8 mouse cellular contexts compared by ENCODE assay signal in the genomic region with DNA sequence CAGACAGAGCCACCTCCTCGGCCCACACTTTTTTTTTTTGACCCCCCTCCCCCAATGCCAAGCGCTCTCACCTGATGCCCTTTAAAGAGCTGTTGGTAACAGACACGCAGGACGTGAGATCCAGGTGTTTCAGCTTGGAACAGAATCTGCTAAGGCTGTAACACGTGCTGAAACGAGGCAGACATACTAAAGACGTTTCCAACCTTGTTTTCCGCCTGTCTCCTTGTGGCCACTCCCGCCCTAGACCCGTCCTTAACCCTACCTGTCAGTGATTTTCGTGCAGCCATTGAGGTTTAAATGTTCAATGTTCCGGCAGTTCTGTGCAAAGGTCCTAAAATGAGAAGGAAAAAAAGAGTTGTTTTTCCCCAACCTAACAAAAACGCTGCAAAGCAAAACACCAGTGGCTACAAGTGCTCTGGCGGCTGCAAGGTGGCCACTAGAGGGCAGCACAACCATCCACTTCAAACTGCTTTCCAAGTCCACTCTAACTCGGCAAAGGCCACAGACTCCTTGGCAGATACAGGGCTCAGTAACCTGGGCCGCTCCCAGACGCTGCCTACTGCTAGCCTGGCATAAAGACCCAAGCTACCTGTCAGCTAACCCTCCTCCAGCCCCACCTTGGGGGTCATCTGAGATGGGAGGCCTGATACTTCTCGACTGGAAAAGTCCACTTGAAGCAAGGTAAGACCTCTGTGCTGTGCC. TPM values are rescaled to one million over a fixed set of nuclear protein-coding genes. Genes with fewer than 3 reads are reported as not detected.
DNase-seq lines count a peak whose midpoint lies in the region; ATAC-seq and TF ChIP-seq lines count a peak whose summit lies in the region.

No protein-coding gene starts in this region.

- peaks cover 15% of the 10 kb centered on the region for H3K4me1 ChIP-seq in erythroblast, embryonic 14.5 days (ENCODE audit: control insufficient read depth)
- H3K4me1 ChIP-seq in heart, embryonic 12.5 days (replicated peaks) = no peaks in the 10 kb centered on the region
- H3K4me1 ChIP-seq in kidney, embryonic 16.5 days (ENCODE audit: insufficient read depth, low read length) = no peaks in the 10 kb centered on the region; the same call in 1 of the 2 replicates
- H3K4me1 ChIP-seq in liver, embryonic 11.5 days (replicated peaks; ENCODE audit: control insufficient read depth, insufficient read depth, low read length) = no peaks in the 10 kb centered on the region
- H3K4me1 ChIP-seq in stomach, embryonic 14.5 days (ENCODE audit: control insufficient read depth, insufficient read depth, low read length) = no peaks in the 10 kb centered on the region

- H3K79me3 ChIP-seq in C2C12 (ENCODE audit: low read depth) = no peaks in the 10 kb centered on the region

- 29% methylated on average over 18 of the region's 18 CpGs for WGBS in heart, embryonic 12.5 days
- WGBS in kidney, embryonic 16.5 days = 16% methylated on average over 18 of the region's 18 CpGs
- 24% methylated on average over 18 of the region's 18 CpGs for WGBS in liver, embryonic 11.5 days
- 24% methylated on average over 18 of the region's 18 CpGs for WGBS in stomach, embryonic 14.5 days

- H3K9ac ChIP-seq in heart, embryonic 12.5 days = peak overlapping the region; percentile 36; the same call in 1 of the 2 replicates
- H3K9ac ChIP-seq in kidney, embryonic 16.5 days (replicated peaks; ENCODE audit: low read length) = peak overlapping the region; percentile 55
- 0 out of 2 replicates have a peak overlapping the region, but pooled peaks have one; percentile 13 for H3K9ac ChIP-seq in liver, embryonic 11.5 days (ENCODE audit: low read depth, low read length)
- no peak overlapping the region for H3K9ac ChIP-seq in stomach, embryonic 14.5 days (replicated peaks; ENCODE audit: low read depth, low read length)

- peak; percentile 77 for ATAC-seq in heart, embryonic 12.5 days (ENCODE audit: insufficient number of reproducible peaks, low FRiP score)
- peak; percentile 83 for ATAC-seq in kidney, embryonic 16.5 days (ENCODE audit: low FRiP score, low TSS enrichment)
- ATAC-seq in liver, embryonic 11.5 days (replicated peaks; ENCODE audit: low FRiP score) = peak; percentile 77
- peak; percentile 73; the same call in 1 of the 2 replicates for ATAC-seq in stomach, embryonic 14.5 days (ENCODE audit: insufficient number of reproducible peaks, insufficient read depth, low FRiP score, low read depth)

- peak; percentile 95 for DNase-seq in brain, embryonic 14.5 days (ENCODE audit: low read depth)
- peak; percentile 77 for DNase-seq in liver, embryonic 11.5 days (ENCODE audit: low spot score)
- peak; percentile 72 to 76 for DNase-seq in natural killer cell, adult 2 months (ENCODE audit: low spot score in 2 of 2)

- H3K27ac ChIP-seq in heart, embryonic 12.5 days (ENCODE audit: poor library complexity, severe bottlenecking) = no peak overlapping the region
- H3K27ac ChIP-seq in kidney, embryonic 16.5 days (ENCODE audit: low read length) = no peak overlapping the region
- H3K27ac ChIP-seq in liver, embryonic 11.5 days (ENCODE audit: low read depth, low read length) = no peak overlapping the region
- no peak overlapping the region for H3K27ac ChIP-seq in stomach, embryonic 14.5 days (ENCODE audit: low read length)

- H3ac ChIP-seq in C2C12 (ENCODE audit: control insufficient read depth, insufficient read length, low read depth) = peak overlapping the region; percentile 12

- no peaks in the 10 kb centered on the region for H3K79me2 ChIP-seq in C2C12 (ENCODE audit: control insufficient read depth, insufficient read depth)

- no peak overlapping the region for H3K4me3 ChIP-seq in C2C12 (ENCODE audit: insufficient read depth, poor library complexity, severe bottlenecking)
- peak overlapping the region; percentile 44 for H3K4me3 ChIP-seq in erythroblast, embryonic 14.5 days (replicated peaks)
- H3K4me3 ChIP-seq in heart, embryonic 12.5 days = 0 out of 2 replicates have a peak overlapping the region, but pooled peaks have one; percentile 18
- H3K4me3 ChIP-seq in kidney, embryonic 16.5 days (ENCODE audit: low read length) = peak overlapping the region; percentile 33
- peak overlapping the region; percentile 27 for H3K4me3 ChIP-seq in liver, embryonic 11.5 days (ENCODE audit: low read depth, low read length)
- H3K4me3 ChIP-seq in stomach, embryonic 14.5 days (ENCODE audit: low read depth, low read length) = 0 out of 2 replicates have a peak overlapping the region, but pooled peaks have one; percentile 8

- peaks cover 4% of the 10 kb centered on the region for H3K36me3 ChIP-seq in C2C12 (ENCODE audit: control insufficient read depth, insufficient read depth)
- H3K36me3 ChIP-seq in erythroblast, embryonic 14.5 days (ENCODE audit: control insufficient read depth) = no peaks in the 10 kb centered on the region
- no peaks in the 10 kb centered on the region for H3K36me3 ChIP-seq in heart, embryonic 12.5 days
- H3K36me3 ChIP-seq in kidney, embryonic 16.5 days (ENCODE audit: insufficient read depth, low read length) = no peaks in the 10 kb centered on the region
- no peaks in the 10 kb centered on the region for H3K36me3 ChIP-seq in liver, embryonic 11.5 days (ENCODE audit: control insufficient read depth, insufficient read depth, low read length)
- no peaks in the 10 kb centered on the region for H3K36me3 ChIP-seq in stomach, embryonic 14.5 days (ENCODE audit: control insufficient read depth, insufficient read depth, low read length)

- H3K9me3 ChIP-seq in erythroblast, embryonic 14.5 days (ENCODE audit: control insufficient read depth, low read length) = peaks cover 6% of the 10 kb centered on the region
- H3K9me3 ChIP-seq in heart, embryonic 12.5 days (replicated peaks) = no peaks in the 10 kb centered on the region
- H3K9me3 ChIP-seq in kidney, embryonic 16.5 days (ENCODE audit: low read length) = no peaks in the 10 kb centered on the region
- H3K9me3 ChIP-seq in liver, embryonic 11.5 days (ENCODE audit: control insufficient read depth, low read length) = no peaks in the 10 kb centered on the region
- H3K9me3 ChIP-seq in stomach, embryonic 14.5 days (ENCODE audit: control insufficient read depth, low read depth, low read length) = no peaks in the 10 kb centered on the region

- TF ChIP-seq CTCF in C2C12 (IDR thresholded peaks at IDR 0.05; ENCODE audit: control insufficient read depth, insufficient read depth, insufficient read length) = peak; percentile 89
- TF ChIP-seq CTCF in brain, embryonic 14.5 days (IDR thresholded peaks at IDR 0.05; ENCODE audit: borderline replicate concordance, extremely low read depth, insufficient read depth, insufficient read length) = peak; percentile 93

- peak overlapping the region; percentile 66 for H3K4me2 ChIP-seq in heart, embryonic 12.5 days
- peak overlapping the region; percentile 55 for H3K4me2 ChIP-seq in kidney, embryonic 16.5 days (replicated peaks; ENCODE audit: low read depth, low read length)
- H3K4me2 ChIP-seq in liver, embryonic 11.5 days = peak overlapping the region; percentile 56
- peak overlapping the region; percentile 39 for H3K4me2 ChIP-seq in stomach, embryonic 14.5 days (replicated peaks; ENCODE audit: low read depth, low read length)

- no peaks in the 10 kb centered on the region for H3K27me3 ChIP-seq in C2C12 (ENCODE audit: control insufficient read depth, insufficient read depth, insufficient read length)
- no peaks in the 10 kb centered on the region for H3K27me3 ChIP-seq in erythroblast, embryonic 14.5 days (ENCODE audit: control insufficient read depth)
- peaks cover 7% of the 10 kb centered on the region for H3K27me3 ChIP-seq in heart, embryonic 12.5 days (replicated peaks)
- H3K27me3 ChIP-seq in kidney, embryonic 16.5 days (ENCODE audit: insufficient read depth, low read length) = no peaks in the 10 kb centered on the region
- H3K27me3 ChIP-seq in liver, embryonic 11.5 days (replicated peaks; ENCODE audit: control insufficient read depth, insufficient read depth, low read length) = 0 out of 2 replicates have a peak, but pooled peaks cover 3% of the 10 kb centered on the region
- H3K27me3 ChIP-seq in stomach, embryonic 14.5 days (ENCODE audit: control insufficient read depth, insufficient read depth, low read length) = no peaks in the 10 kb centered on the region

- TF ChIP-seq POLR2A in brain, embryonic 14.5 days (IDR thresholded peaks at IDR 0.05; ENCODE audit: borderline replicate concordance, extremely low read depth, insufficient read depth, insufficient read length, poor library complexity, severe bottlenecking) = no peak

TF ChIP-seq in C2C12, 6 proteins besides CTCF, POLR2A, EP300 and RAD21:
- TF ChIP-seq MAX (IDR thresholded peaks at IDR 0.05) (no peak), FOSL1 (IDR thresholded peaks at IDR 0.05; ENCODE audit: insufficient read depth, low read length, poor library complexity, severe bottlenecking) (no peak), USF1 (IDR thresholded peaks at IDR 0.05; ENCODE audit: low read depth) (no peak), MYOD1 (IDR thresholded peaks at IDR 0.05; ENCODE audit: control insufficient read depth, insufficient read length, low read depth) (no peak), CEBPB (IDR thresholded peaks at IDR 0.05; ENCODE audit: low read depth) (no peak), MYOG (IDR thresholded peaks at IDR 0.05; ENCODE audit: control insufficient read depth, extremely low read depth, insufficient read length) (no peak)

RNA-seq across cellular contexts. Expression of gene Fbxl2, which starts 55.3 kb away (rescaled TPM):
- polyA plus RNA-seq in C2C12 (2012; fragmentation: generic; extraction: Trizol) = 9.7 TPM
- 32.4 and 37.1 TPM in 2 replicates for polyA plus RNA-seq in brain, embryonic 14.5 days (2012; rRNA removed)
- 0.02 TPM in 1 of 2 replicates, not detected in the other for polyA plus RNA-seq in erythroblast, embryonic 14.5 days (2012)
- 1.6 and 2.1 TPM in 2 replicates for polyA plus RNA-seq in heart, embryonic 12.5 days (2016; fragmentation: Nextera tagmentation; extraction: Ambion mirVana)
- 4.1 and 4.2 TPM in 2 replicates for polyA plus RNA-seq in kidney, embryonic 16.5 days (2015; fragmentation: Nextera tagmentation; extraction: Ambion mirVana)
- 1.8 and 2.0 TPM in 2 replicates for polyA plus RNA-seq in liver, embryonic 11.5 days (2014; fragmentation: Nextera tagmentation; extraction: Ambion mirVana)
- 4.4 TPM in 2 replicates for polyA plus RNA-seq in stomach, embryonic 14.5 days (2014; fragmentation: Nextera tagmentation; extraction: Ambion mirVana)

RNA-seq across cellular contexts. Expression of gene Ubp1, which starts 60.0 kb away (rescaled TPM):
- polyA plus RNA-seq in C2C12 (2012; fragmentation: generic; extraction: Trizol) = 23.7 TPM
- polyA plus RNA-seq in brain, embryonic 14.5 days (2012; rRNA removed) = 134 and 165 TPM in 2 replicates
- 7.0 and 7.2 TPM in 2 replicates for polyA plus RNA-seq in erythroblast, embryonic 14.5 days (2012)
- polyA plus RNA-seq in heart, embryonic 12.5 days (2016; fragmentation: Nextera tagmentation; extraction: Ambion mirVana) = 33.6 and 34.3 TPM in 2 replicates
- 33.4 and 35.4 TPM in 2 replicates for polyA plus RNA-seq in kidney, embryonic 16.5 days (2015; fragmentation: Nextera tagmentation; extraction: Ambion mirVana)
- polyA plus RNA-seq in liver, embryonic 11.5 days (2014; fragmentation: Nextera tagmentation; extraction: Ambion mirVana) = 57.4 and 58.5 TPM in 2 replicates
- 46.2 and 46.6 TPM in 2 replicates for polyA plus RNA-seq in stomach, embryonic 14.5 days (2014; fragmentation: Nextera tagmentation; extraction: Ambion mirVana)
